Mouse (Mus musculus): ENCODE results near the gene Rrp9. TPM values are rescaled to one million over a fixed set of nuclear protein-coding genes. Genes with fewer than 3 reads are reported as not detected.
"Not testable (repeated sequence)": the region's sequence is repeated elsewhere in the genome, so short reads cannot be mapped to it uniquely, and the experiment has no call there.

Gene Rrp9
- polyA plus RNA-seq, 1 experiment from 2014 or later, result 35.0 TPM

DNA sequence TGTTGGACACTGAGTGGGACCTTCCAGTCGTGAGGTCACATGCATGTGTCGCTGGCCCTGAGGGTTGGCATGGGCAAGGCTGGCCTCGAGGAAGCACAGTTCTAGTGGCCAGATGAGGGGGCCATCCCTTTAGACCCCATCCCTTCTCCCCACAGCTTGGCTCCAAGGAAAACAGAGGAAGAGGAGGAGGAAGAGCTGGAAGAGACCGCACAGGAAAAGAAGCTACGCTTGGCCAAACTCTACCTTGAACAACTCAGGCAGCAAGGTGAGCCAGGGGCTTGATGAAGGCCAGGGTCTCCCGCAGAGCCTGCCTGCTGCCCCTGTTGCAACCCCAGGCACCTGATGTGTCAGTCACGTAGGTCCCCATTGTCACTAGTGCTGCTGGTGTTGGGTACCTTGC, 4.8 kb downstream of the Rrp9 start:
- no peak for ATAC-seq (ENCODE audit: low read depth)
- WGBS, result 92% methylated on average over 7 of the region's 7 CpGs
- peaks cover 54% of the 10 kb centered on the region for H3K36me3 ChIP-seq (ENCODE audit: control insufficient read depth, insufficient read depth, low read length)

DNA sequence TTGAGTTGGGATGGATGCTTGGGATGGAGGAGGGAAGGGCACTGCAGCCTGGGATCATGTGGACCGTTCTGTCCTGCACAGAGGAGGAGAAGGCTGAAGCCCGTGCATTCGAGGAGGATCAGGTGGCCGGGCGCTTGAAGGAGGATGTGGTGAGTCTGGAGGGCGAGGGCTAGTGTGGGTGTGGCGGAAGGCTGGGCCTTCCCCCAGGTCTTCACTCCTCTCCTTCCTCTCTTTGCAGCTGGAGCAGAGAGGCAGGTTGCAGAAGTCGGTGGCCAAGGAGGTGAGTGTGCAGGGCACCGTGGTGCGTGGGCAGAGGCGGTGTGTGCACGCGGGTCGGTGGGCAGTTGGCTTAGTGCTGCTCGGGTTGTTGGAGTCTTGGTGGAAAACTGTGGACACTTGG, 5.3 kb downstream of the Rrp9 start:
- Histone ChIP-seq H3K4me2 (ENCODE audit: low read depth, low read length) (no peak overlapping the region), H3K4me1 (ENCODE audit: control insufficient read depth, insufficient read depth, low read length) (peaks cover 5% of the 10 kb centered on the region), H3K27me3 (replicated peaks; ENCODE audit: control insufficient read depth, insufficient read depth, low read length) (no peaks in the 10 kb centered on the region), H3K9me3 (ENCODE audit: control insufficient read depth, low read length) (no peaks in the 10 kb centered on the region), H3K27ac (replicated peaks; ENCODE audit: low read depth, low read length) (no peak overlapping the region), H3K36me3 (ENCODE audit: control insufficient read depth, insufficient read depth, low read length) (peaks cover 60% of the 10 kb centered on the region), H3K4me3 (ENCODE audit: low read depth, low read length) (no peak overlapping the region), H3K9ac (ENCODE audit: low read depth, low read length) (no peak overlapping the region)
- WGBS, result 97% methylated on average over 15 of the region's 15 CpGs
- DNase-seq (ENCODE audit: low spot score) (no peak), ATAC-seq (ENCODE audit: low read depth) (no peak)

More for the DNA sequence above, 4.8 kb downstream of the Rrp9 start:
- H3K27me3 ChIP-seq (replicated peaks; ENCODE audit: control insufficient read depth, insufficient read depth, low read length), result no peaks in the 10 kb centered on the region
- DNase-seq (ENCODE audit: low spot score), result no peak
- H3K4me1 ChIP-seq (ENCODE audit: control insufficient read depth, insufficient read depth, low read length), result peaks cover 5% of the 10 kb centered on the region
- H3K27ac ChIP-seq (replicated peaks; ENCODE audit: low read depth, low read length), result no peak overlapping the region
- H3K9ac ChIP-seq (ENCODE audit: low read depth, low read length), result no peak overlapping the region
- H3K4me2 ChIP-seq (ENCODE audit: low read depth, low read length), result no peak overlapping the region
- no peak overlapping the region for H3K4me3 ChIP-seq (ENCODE audit: low read depth, low read length)
- no peaks in the 10 kb centered on the region for H3K9me3 ChIP-seq (ENCODE audit: control insufficient read depth, low read length)

DNA sequence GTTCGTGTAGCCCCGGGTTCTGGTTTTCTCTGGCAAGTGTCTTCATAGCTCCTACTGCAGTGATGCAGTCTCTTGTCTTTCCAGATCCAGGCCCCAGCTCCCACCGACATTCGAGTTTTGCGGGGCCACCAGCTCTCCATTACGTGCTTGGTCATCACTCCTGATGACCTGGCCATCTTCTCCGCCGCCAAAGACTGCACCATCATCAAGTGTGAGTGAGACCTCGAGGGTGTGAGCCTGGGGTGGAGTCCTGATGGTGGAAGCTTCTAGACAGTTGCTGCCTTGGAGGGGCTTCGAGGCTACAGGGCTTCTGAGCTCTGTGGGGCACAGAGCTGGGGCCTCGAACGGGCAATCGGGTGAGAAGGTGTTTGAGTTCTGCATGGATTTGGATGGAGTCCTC, 5.9 kb downstream of the Rrp9 start:
- DNase-seq (ENCODE audit: low spot score) (no peak), ATAC-seq (ENCODE audit: low read depth) (no peak)
- Histone ChIP-seq H3K4me2 (ENCODE audit: low read depth, low read length) (no peak overlapping the region), H3K9ac (ENCODE audit: low read depth, low read length) (no peak overlapping the region), H3K27ac (replicated peaks; ENCODE audit: low read depth, low read length) (no peak overlapping the region), H3K27me3 (replicated peaks; ENCODE audit: control insufficient read depth, insufficient read depth, low read length) (no peaks in the 10 kb centered on the region), H3K4me1 (ENCODE audit: control insufficient read depth, insufficient read depth, low read length) (peaks cover 5% of the 10 kb centered on the region), H3K4me3 (ENCODE audit: low read depth, low read length) (no peak overlapping the region), H3K9me3 (ENCODE audit: control insufficient read depth, low read length) (no peaks in the 10 kb centered on the region), H3K36me3 (ENCODE audit: control insufficient read depth, insufficient read depth, low read length) (peaks cover 64% of the 10 kb centered on the region)
- WGBS, result 96% methylated on average over 13 of the region's 13 CpGs

GRCm38 (mm10) chr9:106482578-106483115, 6.9 kb downstream of the Rrp9 start:
- H3K27ac ChIP-seq (replicated peaks; ENCODE audit: low read depth, low read length), result no peak overlapping the region
- H3K4me1 ChIP-seq (ENCODE audit: control insufficient read depth, insufficient read depth, low read length), result peaks cover 5% of the 10 kb centered on the region
- H3K9me3 ChIP-seq (ENCODE audit: control insufficient read depth, low read length), result no peaks in the 10 kb centered on the region
- H3K36me3 ChIP-seq (ENCODE audit: control insufficient read depth, insufficient read depth, low read length), result peaks cover 64% of the 10 kb centered on the region
- H3K9ac ChIP-seq (ENCODE audit: low read depth, low read length), result no peak overlapping the region
- no peak for DNase-seq (ENCODE audit: low spot score)
- 88% methylated on average over 15 of the region's 17 CpGs for WGBS
- ATAC-seq (ENCODE audit: low read depth), result no peak
- no peak overlapping the region for H3K4me3 ChIP-seq (ENCODE audit: low read depth, low read length)
- H3K4me2 ChIP-seq (ENCODE audit: low read depth, low read length), result no peak overlapping the region
- no peaks in the 10 kb centered on the region for H3K27me3 ChIP-seq (replicated peaks; ENCODE audit: control insufficient read depth, insufficient read depth, low read length)

GRCm38 (mm10) chr9:106483136-106483535, 7.4 kb downstream of the Rrp9 start:
- no peak for DNase-seq (ENCODE audit: low spot score)
- no peak overlapping the region for H3K4me2 ChIP-seq (ENCODE audit: low read depth, low read length)
- no peak overlapping the region for H3K4me3 ChIP-seq (ENCODE audit: low read depth, low read length)
- no peak overlapping the region for H3K9ac ChIP-seq (ENCODE audit: low read depth, low read length)
- no peaks in the 10 kb centered on the region for H3K27me3 ChIP-seq (replicated peaks; ENCODE audit: control insufficient read depth, insufficient read depth, low read length)
- no peak overlapping the region for H3K27ac ChIP-seq (replicated peaks; ENCODE audit: low read depth, low read length)
- 94% methylated on average over 10 of the region's 10 CpGs for WGBS
- no peak for ATAC-seq (ENCODE audit: low read depth)
- no peaks in the 10 kb centered on the region for H3K9me3 ChIP-seq (ENCODE audit: control insufficient read depth, low read length)
- peaks cover 2% of the 10 kb centered on the region for H3K4me1 ChIP-seq (ENCODE audit: control insufficient read depth, insufficient read depth, low read length)
- peaks cover 64% of the 10 kb centered on the region for H3K36me3 ChIP-seq (ENCODE audit: control insufficient read depth, insufficient read depth, low read length)

DNA sequence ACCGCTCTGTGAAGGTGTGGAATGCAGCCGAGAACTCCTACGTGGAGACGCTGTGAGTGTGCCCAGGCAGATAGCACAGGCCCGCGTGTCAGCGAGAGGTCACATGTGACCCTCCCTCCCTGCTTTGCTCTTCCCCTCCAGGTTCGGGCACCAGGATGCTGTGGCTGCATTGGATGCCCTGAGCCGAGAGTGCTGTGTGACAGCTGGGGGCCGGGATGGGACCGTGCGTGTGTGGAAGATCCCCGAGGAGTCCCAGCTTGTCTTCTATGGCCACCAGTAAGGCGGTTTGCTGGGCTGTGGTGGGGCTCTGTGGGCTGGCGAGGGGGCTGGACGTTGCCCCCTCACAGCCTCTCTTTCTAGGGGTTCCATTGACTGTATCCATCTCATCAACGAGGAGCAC, 7.8 kb downstream of the Rrp9 start:
- Histone ChIP-seq H3K27ac (replicated peaks; ENCODE audit: low read depth, low read length) (no peak overlapping the region), H3K4me3 (ENCODE audit: low read depth, low read length) (no peak overlapping the region), H3K9ac (ENCODE audit: low read depth, low read length) (no peak overlapping the region), H3K4me1 (ENCODE audit: control insufficient read depth, insufficient read depth, low read length) (no peaks in the 10 kb centered on the region), H3K36me3 (ENCODE audit: control insufficient read depth, insufficient read depth, low read length) (peaks cover 64% of the 10 kb centered on the region), H3K9me3 (ENCODE audit: control insufficient read depth, low read length) (no peaks in the 10 kb centered on the region), H3K27me3 (replicated peaks; ENCODE audit: control insufficient read depth, insufficient read depth, low read length) (no peaks in the 10 kb centered on the region), H3K4me2 (ENCODE audit: low read depth, low read length) (no peak overlapping the region)
- 89% methylated on average over 17 of the region's 17 CpGs for WGBS
- DNase-seq (ENCODE audit: low spot score), result no peak
- ATAC-seq (ENCODE audit: low read depth), result no peak

DNA sequence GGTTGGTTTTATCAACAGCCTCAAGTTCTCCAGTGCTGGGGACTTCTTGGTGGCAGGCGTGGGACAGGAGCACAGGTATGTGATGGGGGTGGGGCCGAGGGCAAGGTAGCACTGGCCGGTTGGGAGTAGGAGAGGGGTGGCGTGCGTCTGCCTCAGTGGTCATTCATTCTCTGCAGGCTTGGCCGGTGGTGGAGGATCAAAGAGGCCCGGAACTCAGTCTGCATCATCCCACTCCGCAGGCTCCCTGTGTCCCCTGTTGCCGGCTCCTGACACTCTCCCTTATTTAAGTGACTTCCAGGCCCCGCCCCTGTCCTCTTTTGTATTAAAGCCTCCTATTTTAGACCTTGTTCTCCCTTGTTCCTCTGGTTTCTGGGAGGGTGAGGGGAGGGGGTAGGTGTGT, 9.3 kb downstream of the Rrp9 start:
- no peaks in the 10 kb centered on the region for H3K9me3 ChIP-seq (ENCODE audit: control insufficient read depth, low read length)
- H3K36me3 ChIP-seq (ENCODE audit: control insufficient read depth, insufficient read depth, low read length), result peaks cover 57% of the 10 kb centered on the region
- 89% methylated on average over 9 of the region's 10 CpGs for WGBS
- H3K4me1 ChIP-seq (ENCODE audit: control insufficient read depth, insufficient read depth, low read length), result no peaks in the 10 kb centered on the region
- DNase-seq (ENCODE audit: low spot score) (no peak), ATAC-seq (ENCODE audit: low read depth) (no peak)
- H3K9ac ChIP-seq (ENCODE audit: low read depth, low read length), result no peak overlapping the region
- H3K27ac ChIP-seq (replicated peaks; ENCODE audit: low read depth, low read length), result no peak overlapping the region
- H3K4me3 ChIP-seq (ENCODE audit: low read depth, low read length), result no peak overlapping the region
- H3K4me2 ChIP-seq (ENCODE audit: low read depth, low read length), result no peak overlapping the region
- no peaks in the 10 kb centered on the region for H3K27me3 ChIP-seq (replicated peaks; ENCODE audit: control insufficient read depth, insufficient read depth, low read length)

- not testable (repeated sequence) for H3K27me3 ChIP-seq (replicated peaks; ENCODE audit: control insufficient read depth, insufficient read depth, low read length); H3K4me2 ChIP-seq (ENCODE audit: low read depth, low read length); ATAC-seq (ENCODE audit: low read depth); H3K27ac ChIP-seq (replicated peaks; ENCODE audit: low read depth, low read length); H3K4me1 ChIP-seq (ENCODE audit: control insufficient read depth, insufficient read depth, low read length); H3K4me3 ChIP-seq (ENCODE audit: low read depth, low read length); H3K9me3 ChIP-seq (ENCODE audit: control insufficient read depth, low read length); H3K9ac ChIP-seq (ENCODE audit: low read depth, low read length); DNase-seq (ENCODE audit: low spot score)
- WGBS, result 84% methylated on average over 6 of the region's 6 CpGs
- H3K36me3 ChIP-seq (ENCODE audit: control insufficient read depth, insufficient read depth, low read length), result peaks cover 39% of the 10 kb centered on the region
These were observed 11.8 kb downstream of the Rrp9 start for GRCm38 (mm10) chr9:106487602-106488001.

GRCm38 (mm10) chr9:106499667-106500066, 23.9 kb downstream of the Rrp9 start, which contains the start of gene Iqcf1:
TSS of gene Iqcf1 (plus strand) at chr9:106499967.
- WGBS, result 93% methylated on average over 6 of the region's 6 CpGs
- Histone ChIP-seq H3K4me3 (ENCODE audit: low read depth, low read length) (no peak within 1 kb of the TSS), H3K9me3 (ENCODE audit: control insufficient read depth, low read length) (no peaks in the 10 kb centered on the region), H3K4me2 (ENCODE audit: low read depth, low read length) (no peak within 1 kb of the TSS), H3K27ac (replicated peaks; ENCODE audit: low read depth, low read length) (no peak within 1 kb of the TSS), H3K4me1 (ENCODE audit: control insufficient read depth, insufficient read depth, low read length) (no peaks in the 10 kb centered on the region), H3K9ac (ENCODE audit: low read depth, low read length) (no peak within 1 kb of the TSS), H3K27me3 (replicated peaks; ENCODE audit: control insufficient read depth, insufficient read depth, low read length) (no peaks in the 10 kb centered on the region), H3K36me3 (ENCODE audit: control insufficient read depth, insufficient read depth, low read length) (no peaks in the 10 kb centered on the region)
- ATAC-seq (ENCODE audit: low read depth) (no peak), DNase-seq (ENCODE audit: low spot score) (no peak)
